Mouse (Mus musculus) embryonic fibroblast, embryonic 13.5 days (primary cell): ENCODE data around the gene Ifrd1.

Experiments
- CTCF ChIP-seq: IDR thresholded peaks from 2 replicates; pipeline ENCODE4 v1.5.1; 2011; ENCODE audit warnings: mild to moderate bottlenecking, control low read depth, low read length, moderate library complexity, borderline replicate concordance; ENCODE audit not compliant: insufficient read depth
- POLR2A ChIP-seq: IDR thresholded peaks from 2 replicates; pipeline ENCODE4 v1.6.1; 2011; ENCODE audit warnings: low read depth, mild to moderate bottlenecking, control low read depth, low read length, moderate library complexity

GRCm38 (mm10) chr12:40224171-40224880 lies 24.0 kb downstream of the Ifrd1 start:
- TF ChIP-seq CTCF, result no peak
- TF ChIP-seq POLR2A, result no peak
